Mouse (Mus musculus) testis, adult 2 months (tissue): Measurements from ENCODE around the gene Slc20a1. TPM values are rescaled to one million over a fixed set of nuclear protein-coding genes. Genes with fewer than 3 reads are reported as not detected.

ENCODE experiments used
- H3K27ac ChIP-seq: fragments of 200-500 bp; 2 replicates; pipeline ENCODE4 v1.5.1; 2012; ENCODE audit warnings: low read depth, low read length; ENCODE audit not compliant: control insufficient read depth, insufficient read depth
- H3K27me3 ChIP-seq: fragments of 200-500 bp; 2 replicates; pipeline ENCODE4 v1.6.1; 2012; ENCODE audit warnings: mild to moderate bottlenecking, low read length, moderate library complexity; ENCODE audit not compliant: control insufficient read depth, insufficient read depth
- H3K36me3 ChIP-seq: fragments of 200-500 bp; 2 replicates; pipeline ENCODE4 v1.6.1; 2012; ENCODE audit warnings: mild to moderate bottlenecking, low read length; ENCODE audit not compliant: control insufficient read depth, insufficient read depth
- H3K4me1 ChIP-seq: fragments of 200-500 bp; 2 replicates; pipeline ENCODE4 v1.6.1; 2012; ENCODE audit warnings: low read length; ENCODE audit not compliant: control insufficient read depth, insufficient read depth
- H3K4me3 ChIP-seq: fragments of 200-500 bp; 2 replicates; pipeline ENCODE4 v1.5.1; 2012; ENCODE audit warnings: low read depth, mild to moderate bottlenecking, low read length, moderate library complexity, mixed read lengths; ENCODE audit not compliant: control insufficient read depth
- CTCF ChIP-seq: fragments of 200-500 bp; IDR thresholded peaks from 2 replicates; pipeline ENCODE4 v1.5.1; 2012; ENCODE audit warnings: low read depth, mild to moderate bottlenecking, inconsistent platforms, low read length, moderate library complexity; ENCODE audit not compliant: control insufficient read depth, insufficient read depth, insufficient replicate concordance
- POLR2A ChIP-seq: fragments of 200-500 bp; IDR thresholded peaks from 2 replicates; pipeline ENCODE4 v1.6.1; 2012; ENCODE audit warnings: low read depth, mild to moderate bottlenecking, inconsistent platforms, low read length, moderate library complexity; ENCODE audit not compliant: control insufficient read depth
- polyA plus RNA-seq: library from polyadenylated mRNA; depleted of rRNA; stranded (reverse); fragments of >200 nt; gene quantifications from 2 replicates; pipeline ENCODE4 v1.2.3, GENCODE M21; 2012

Gene Slc20a1
- polyA plus RNA-seq, 1 experiment: 14.9 TPM

DNA sequence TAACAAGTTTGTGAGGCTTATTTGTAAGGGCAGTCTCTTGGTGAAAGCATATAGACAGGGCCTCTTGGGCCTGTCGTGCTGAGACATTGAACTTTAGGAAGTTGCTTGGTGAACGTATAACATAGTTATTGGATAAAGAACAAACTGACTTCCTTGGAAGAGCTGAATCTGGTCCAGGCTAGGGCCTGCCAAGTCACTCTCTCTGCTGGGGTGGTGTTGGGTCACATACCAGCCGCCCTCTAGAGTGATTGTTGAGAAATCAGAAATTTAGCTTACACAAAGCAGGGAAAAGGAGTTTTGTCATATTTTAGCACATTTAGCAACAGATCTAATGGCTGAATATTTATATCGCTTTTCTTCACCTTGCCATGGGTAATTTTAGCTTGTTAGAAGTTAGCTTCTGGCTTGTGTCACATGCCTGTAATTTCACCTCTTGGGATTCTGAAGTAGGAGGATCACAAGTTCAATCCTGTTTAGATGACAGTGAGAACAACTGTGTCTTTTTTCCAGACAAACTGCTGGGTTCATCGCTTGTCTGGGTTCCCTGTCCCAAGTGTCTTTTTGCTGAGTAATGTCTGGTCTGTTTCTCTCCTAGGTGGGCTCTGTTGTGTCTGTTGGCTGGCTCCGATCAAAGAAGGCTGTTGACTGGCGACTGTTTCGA is 11.7 kb downstream of the Slc20a1 start:
- Histone ChIP-seq H3K27ac (no peak overlapping the region), H3K4me1 (no peaks in the 10 kb centered on the region), H3K4me3 (no peak overlapping the region), H3K27me3 (no peaks in the 10 kb centered on the region), H3K36me3 (no peaks in the 10 kb centered on the region; the same call in none of the 2 replicates)
- TF ChIP-seq CTCF: no peak
- TF ChIP-seq POLR2A: no peak

DNA sequence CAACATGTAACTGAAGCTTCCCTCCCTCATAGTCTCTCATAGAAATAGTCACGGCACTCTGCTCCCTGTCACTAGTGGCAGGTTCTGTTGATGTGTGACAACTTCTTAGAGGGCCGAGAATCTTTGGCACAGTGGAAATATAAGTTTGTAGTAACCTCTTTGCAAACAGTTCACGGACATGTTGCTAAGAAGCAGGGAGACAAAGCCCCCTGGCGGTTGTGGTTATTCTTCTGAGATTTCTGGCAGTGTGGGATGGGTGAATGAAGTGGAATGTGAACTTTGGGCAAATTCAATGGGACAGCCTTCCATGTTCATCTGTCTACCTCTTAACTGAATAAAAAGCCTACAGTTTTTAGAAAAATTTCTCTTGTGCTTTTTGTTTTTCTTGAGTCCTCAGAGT is 12.7 kb downstream of the Slc20a1 start:
- no peaks in the 10 kb centered on the region for H3K4me1 ChIP-seq
- no peak overlapping the region for H3K27ac ChIP-seq
- H3K4me3 ChIP-seq: no peak overlapping the region
- no peaks in the 10 kb centered on the region for H3K27me3 ChIP-seq
- TF ChIP-seq CTCF (no peak), POLR2A (no peak)
- no peaks in the 10 kb centered on the region; the same call in none of the 2 replicates for H3K36me3 ChIP-seq

DNA sequence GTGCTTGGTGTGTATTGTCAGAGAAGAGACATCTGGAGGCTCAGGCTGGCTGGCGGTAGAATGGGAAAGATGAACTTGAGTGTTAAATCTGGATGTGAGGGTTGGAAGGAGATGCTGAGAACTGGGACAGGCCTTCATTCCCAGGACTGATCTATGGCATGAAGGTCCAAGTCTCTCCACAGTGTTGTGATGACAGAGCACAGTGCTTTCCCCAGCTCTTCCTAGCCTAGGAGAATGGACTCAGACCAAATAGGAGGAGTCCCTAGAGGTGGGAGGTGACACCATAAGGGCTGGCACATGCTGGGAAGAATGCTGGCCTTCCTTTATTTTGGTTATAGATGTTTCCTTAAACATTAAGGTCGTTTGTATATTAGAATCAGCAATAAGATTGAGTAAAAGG is 13.4 kb downstream of the Slc20a1 start:
- H3K27me3 ChIP-seq: no peaks in the 10 kb centered on the region
- no peak overlapping the region for H3K4me3 ChIP-seq
- H3K27ac ChIP-seq: no peak overlapping the region
- no peaks in the 10 kb centered on the region; the same call in none of the 2 replicates for H3K36me3 ChIP-seq
- no peak for TF ChIP-seq CTCF
- TF ChIP-seq POLR2A: no peak
- no peaks in the 10 kb centered on the region for H3K4me1 ChIP-seq

DNA sequence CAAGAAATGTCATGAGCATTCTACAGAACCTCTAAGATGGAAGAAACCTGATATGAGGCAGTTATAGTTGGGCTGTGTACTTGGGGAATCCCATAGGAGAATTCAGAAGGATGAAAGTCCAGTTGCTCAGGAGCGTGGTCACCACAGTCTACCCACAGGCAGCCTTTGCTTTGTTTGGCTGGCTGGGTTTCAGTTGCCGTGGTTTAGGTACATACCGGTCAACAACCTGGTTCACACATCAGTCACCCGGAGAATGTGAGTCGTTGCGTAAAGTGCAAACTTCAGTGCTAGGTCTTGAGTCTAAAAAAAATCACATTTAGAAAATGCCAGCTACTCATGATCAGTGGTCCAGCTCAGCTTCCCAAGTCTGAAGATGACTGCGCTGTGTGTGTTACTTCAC is 14.0 kb downstream of the Slc20a1 start:
- no peaks in the 10 kb centered on the region; the same call in none of the 2 replicates for H3K36me3 ChIP-seq
- no peaks in the 10 kb centered on the region for H3K4me1 ChIP-seq
- no peak overlapping the region for H3K4me3 ChIP-seq
- TF ChIP-seq POLR2A (no peak), CTCF (no peak)
- H3K27me3 ChIP-seq: no peaks in the 10 kb centered on the region
- no peak overlapping the region for H3K27ac ChIP-seq

DNA sequence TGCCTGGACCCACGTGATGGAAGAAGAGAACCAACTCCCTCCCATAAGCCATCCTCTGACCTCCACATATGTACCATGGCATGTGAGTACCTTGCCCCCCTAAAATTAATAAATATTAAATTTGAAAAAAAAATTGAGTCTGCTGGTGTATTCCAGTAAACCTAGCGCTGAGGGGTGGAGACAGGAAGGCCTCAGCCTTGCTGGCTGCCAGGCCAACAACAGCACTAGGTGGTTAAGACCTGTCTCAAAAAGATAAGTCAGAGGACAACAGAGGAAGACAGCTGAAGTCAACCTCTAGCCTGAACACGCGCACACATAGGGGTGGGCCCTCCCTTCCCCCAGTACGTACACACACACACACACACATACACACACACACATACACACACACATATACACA is 16.2 kb downstream of the Slc20a1 start:
- Histone ChIP-seq H3K27me3 (no peaks in the 10 kb centered on the region), H3K27ac (no peak overlapping the region), H3K36me3 (no peaks in the 10 kb centered on the region; the same call in 1 of the 2 replicates), H3K4me3 (no peak overlapping the region), H3K4me1 (no peaks in the 10 kb centered on the region)
- TF ChIP-seq POLR2A (no peak), CTCF (no peak)

DNA sequence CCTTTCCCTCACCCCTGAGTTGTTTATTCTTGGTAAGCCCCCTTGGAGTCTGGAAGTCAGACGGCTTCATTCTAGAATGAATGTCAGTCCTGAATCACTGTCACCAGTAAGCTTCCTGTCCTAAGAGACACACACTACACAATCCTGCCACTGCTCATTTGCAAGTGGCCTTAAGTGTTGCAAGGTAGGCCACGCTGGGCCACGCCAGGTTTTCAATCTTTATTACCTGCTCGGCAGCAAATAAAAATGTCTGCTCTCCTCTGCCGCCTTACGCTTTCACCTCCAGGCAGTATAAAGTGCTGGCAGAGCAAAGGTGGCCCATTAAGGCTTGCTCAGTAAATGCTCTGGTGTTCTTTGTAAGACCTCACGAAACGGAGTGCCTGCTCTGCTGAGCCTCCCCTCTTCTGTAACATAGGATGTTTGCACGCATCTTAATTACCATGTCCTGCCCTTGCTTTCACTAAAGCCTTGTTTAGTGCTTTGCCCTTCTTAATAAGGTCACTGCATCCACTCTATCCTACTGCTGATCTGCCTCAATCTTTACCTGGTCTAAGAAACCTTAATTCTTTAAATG is 19.1 kb downstream of the Slc20a1 start:
- H3K27me3 ChIP-seq: no peaks in the 10 kb centered on the region
- no peak overlapping the region for H3K4me3 ChIP-seq
- no peak for TF ChIP-seq CTCF
- TF ChIP-seq POLR2A: no peak
- no peaks in the 10 kb centered on the region for H3K4me1 ChIP-seq
- H3K36me3 ChIP-seq: no peaks in the 10 kb centered on the region
- no peak overlapping the region for H3K27ac ChIP-seq

DNA sequence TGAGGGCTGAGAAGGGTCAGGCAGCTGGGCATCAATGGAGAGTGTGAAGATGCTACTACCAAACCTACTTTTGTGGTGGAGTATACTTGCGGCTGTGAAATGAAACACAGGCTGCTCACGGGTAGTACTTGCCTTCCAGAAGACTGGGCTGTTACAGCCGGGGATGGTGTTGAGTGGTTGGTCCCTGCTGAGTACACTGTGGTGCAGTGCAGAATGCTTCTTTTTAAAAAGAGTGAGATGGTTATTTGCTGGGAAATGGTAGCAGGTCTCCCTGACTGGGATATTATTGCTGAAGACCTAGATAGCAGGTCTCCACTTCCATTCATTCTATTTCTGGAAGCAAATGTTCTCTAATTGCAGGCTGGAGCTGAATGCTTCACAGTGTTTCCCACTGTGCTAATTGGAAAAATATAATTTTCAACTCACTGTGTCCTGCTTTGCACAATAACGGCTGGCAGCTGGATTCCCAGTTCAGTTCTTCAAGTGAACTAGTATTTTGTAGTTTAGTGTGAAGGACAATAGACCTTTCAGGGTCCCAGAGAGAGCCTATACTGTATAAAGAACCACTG is 20.1 kb downstream of the Slc20a1 start:
- no peak overlapping the region for H3K4me3 ChIP-seq
- no peaks in the 10 kb centered on the region for H3K4me1 ChIP-seq
- H3K27me3 ChIP-seq: no peaks in the 10 kb centered on the region
- H3K36me3 ChIP-seq: no peaks in the 10 kb centered on the region
- H3K27ac ChIP-seq: no peak overlapping the region
- TF ChIP-seq POLR2A (no peak), CTCF (no peak)
